Comparison of ENCODE assay signal across 12 mouse cellular contexts in genomic region chr12:54537690-54538319, GRCm38 (mm10).
"Had no signal": no experiment of that assay in that cellular context is flagged by ENCODE, and none has a peak within 500 bp of the region (broad histone marks: within the 10 kb centered on the region; RNA-seq: fewer than 3 reads in every experiment).

No protein-coding gene starts in this region.

- H3K27me3 ChIP-seq: limb, embryonic 15.5 days; liver, embryonic 12.5 days; midbrain, embryonic 13.5 days; neural tube, embryonic 15.5 days had no signal

- H3K27ac ChIP-seq: limb, embryonic 15.5 days; liver, embryonic 12.5 days; midbrain, embryonic 13.5 days; neural tube, embryonic 15.5 days had no signal

- H3K9me3 ChIP-seq: limb, embryonic 15.5 days; liver, embryonic 12.5 days; midbrain, embryonic 13.5 days; neural tube, embryonic 15.5 days had no signal

- H3K9ac ChIP-seq: limb, embryonic 15.5 days; liver, embryonic 12.5 days; midbrain, embryonic 13.5 days; neural tube, embryonic 15.5 days had no signal

- H3K4me1 ChIP-seq: limb, embryonic 15.5 days had no signal

- H3K36me3 ChIP-seq: limb, embryonic 15.5 days; liver, embryonic 12.5 days; midbrain, embryonic 13.5 days; neural tube, embryonic 15.5 days had no signal

- H3K4me3 ChIP-seq: limb, embryonic 15.5 days; liver, embryonic 12.5 days; midbrain, embryonic 13.5 days; myocyte; neural tube, embryonic 15.5 days had no signal

- H3K4me2 ChIP-seq: limb, embryonic 15.5 days; liver, embryonic 12.5 days; midbrain, embryonic 13.5 days; neural tube, embryonic 15.5 days had no signal

- ATAC-seq: liver, embryonic 12.5 days; midbrain, embryonic 13.5 days had no signal

- DNase-seq: kidney, adult 8-10 months; kidney, postnatal 25 days; layer of hippocampus, postnatal 36 days; lung, postnatal 10 days; spleen, adult 18-20 months; thymus, adult 18-20 months; thymus, postnatal 25 days had no signal
